Mouse (Mus musculus) neural tube, embryonic 14.5 days (tissue): ENCODE results near the gene Plekha7. TPM values are rescaled to one million over a fixed set of nuclear protein-coding genes. Genes with fewer than 3 reads are reported as not detected.

Experiments
- ATAC-seq: fragments of 200-750 bp; cut with Nextera tagmentation; 2 replicates; pipeline ENCODE4 v1.8.0; 2017; ENCODE audit warnings: low read depth, mild to moderate bottlenecking, moderate TSS enrichment, moderate library complexity
- H3K27ac ChIP-seq: fragments of 300-500 bp; sonication (generic); 2 replicates; pipeline ENCODE4 v1.5.1; 2014; ENCODE audit warnings: low read depth, mild to moderate bottlenecking, control low read depth, low read length, moderate library complexity, mixed read lengths
- H3K27me3 ChIP-seq: fragments of 300-500 bp; sonication (generic); 2 replicates; pipeline ENCODE4 v1.6.1; 2014; ENCODE audit warnings: low read length; ENCODE audit not compliant: control insufficient read depth, insufficient read depth
- H3K36me3 ChIP-seq: fragments of 300-500 bp; sonication (generic); 2 replicates; pipeline ENCODE4 v1.6.1; 2014; ENCODE audit warnings: low read length, mixed read lengths; ENCODE audit not compliant: control insufficient read depth, insufficient read depth
- H3K4me1 ChIP-seq: fragments of 300-500 bp; sonication (generic); 2 replicates; pipeline ENCODE4 v1.6.1; 2014; ENCODE audit warnings: low read length; ENCODE audit not compliant: control insufficient read depth, insufficient read depth
- H3K4me2 ChIP-seq: fragments of 300-500 bp; sonication (generic); 2 replicates; pipeline ENCODE4 v1.6.1; 2014; ENCODE audit warnings: mild to moderate bottlenecking, low read depth, low read length, control low read depth
- H3K4me3 ChIP-seq: fragments of 300-500 bp; sonication (generic); 2 replicates; pipeline ENCODE4 v1.5.1; 2014; ENCODE audit warnings: low read depth, low read length, control low read depth, mixed read lengths
- H3K9ac ChIP-seq: fragments of 300-500 bp; sonication (generic); replicated peaks from 2 replicates; pipeline ENCODE4 v1.6.1; 2014; ENCODE audit warnings: low read depth, mild to moderate bottlenecking, control low read depth, low read length, mixed read lengths
- H3K9me3 ChIP-seq: fragments of 300-500 bp; sonication (generic); 2 replicates; pipeline ENCODE4 v1.6.1; 2016; ENCODE audit warnings: low read length; ENCODE audit not compliant: control insufficient read depth
- WGBS: fragments of 180-500 bp; shearing (Covaris S2); extraction: QIAGEN DNeasy Blood & Tissue Kit; methylation state at CpG from one replicate; pipeline ENCODE4 v1.1.7; 2014; 5-methylcytosine and 5-hydroxymethylcytosine counted together
- polyA plus RNA-seq: library from polyadenylated mRNA; unstranded; fragments of >200 nt; fragmentation: Nextera tagmentation; extraction: Ambion mirVana; gene quantifications from 2 replicates; pipeline ENCODE4 v1.2.1, GENCODE M21; 2014

Plekha7 gene
- polyA plus RNA-seq, 1 experiment from 2014 or later, result 4.5 TPM

- WGBS, result 78% methylated on average over 4 of the region's 4 CpGs
- no peaks in the 10 kb centered on the region for H3K4me1 ChIP-seq
Measured at GRCm38 (mm10) chr7:116260826-116261615, 47.2 kb downstream of the Plekha7 start.

GRCm38 (mm10) chr7:116258464-116259185 lies 49.6 kb downstream of the Plekha7 start:
- ATAC-seq, result no peak
- H3K4me1 ChIP-seq, result no peaks in the 10 kb centered on the region
- 86% methylated on average over 17 of the region's 17 CpGs for WGBS

More at GRCm38 (mm10) chr7:116260826-116261615, 47.2 kb downstream of the Plekha7 start:
- no peak for ATAC-seq
- H3K4me3 ChIP-seq, result no peak overlapping the region
- H3K36me3 ChIP-seq, result no peaks in the 10 kb centered on the region
- H3K9me3 ChIP-seq, result no peaks in the 10 kb centered on the region
- no peak overlapping the region for H3K4me2 ChIP-seq
- no peak overlapping the region for H3K9ac ChIP-seq
- H3K27me3 ChIP-seq, result no peaks in the 10 kb centered on the region
- no peak overlapping the region for H3K27ac ChIP-seq

GRCm38 (mm10) chr7:116257953-116258352 lies 50.2 kb downstream of the Plekha7 start:
- 96% methylated on average over 10 of the region's 10 CpGs for WGBS

More at GRCm38 (mm10) chr7:116258464-116259185, 49.6 kb downstream of the Plekha7 start:
- H3K4me3 ChIP-seq, result no peak overlapping the region
- H3K27ac ChIP-seq, result no peak overlapping the region
- H3K4me2 ChIP-seq, result no peak overlapping the region
- H3K36me3 ChIP-seq, result no peaks in the 10 kb centered on the region
- H3K9ac ChIP-seq, result no peak overlapping the region
- no peaks in the 10 kb centered on the region for H3K27me3 ChIP-seq
- H3K9me3 ChIP-seq, result no peaks in the 10 kb centered on the region

GRCm38 (mm10) chr7:116255664-116256063 lies 52.5 kb downstream of the Plekha7 start:
- Histone ChIP-seq H3K9me3 (no peaks in the 10 kb centered on the region), H3K9ac (no peak overlapping the region), H3K4me3 (no peak overlapping the region), H3K4me1 (no peaks in the 10 kb centered on the region), H3K27me3 (no peaks in the 10 kb centered on the region), H3K27ac (no peak overlapping the region), H3K4me2 (no peak overlapping the region), H3K36me3 (no peaks in the 10 kb centered on the region)
- WGBS, result 85% methylated on average over 5 of the region's 5 CpGs
- no peak for ATAC-seq

More at GRCm38 (mm10) chr7:116257953-116258352, 50.2 kb downstream of the Plekha7 start:
- no peaks in the 10 kb centered on the region for H3K27me3 ChIP-seq
- no peak for ATAC-seq
- no peaks in the 10 kb centered on the region for H3K36me3 ChIP-seq
- H3K4me2 ChIP-seq, result no peak overlapping the region
- H3K4me3 ChIP-seq, result no peak overlapping the region
- no peak overlapping the region for H3K9ac ChIP-seq
- no peaks in the 10 kb centered on the region for H3K4me1 ChIP-seq
- no peaks in the 10 kb centered on the region for H3K9me3 ChIP-seq
- H3K27ac ChIP-seq, result no peak overlapping the region

GRCm38 (mm10) chr7:116254660-116255059 lies 53.5 kb downstream of the Plekha7 start:
- Histone ChIP-seq H3K27me3 (no peaks in the 10 kb centered on the region), H3K4me1 (no peaks in the 10 kb centered on the region), H3K27ac (no peak overlapping the region), H3K4me3 (no peak overlapping the region), H3K36me3 (no peaks in the 10 kb centered on the region), H3K9me3 (no peaks in the 10 kb centered on the region), H3K4me2 (no peak overlapping the region), H3K9ac (no peak overlapping the region)
- 79% methylated on average over 5 of the region's 5 CpGs for WGBS
- no peak for ATAC-seq

- no peaks in the 10 kb centered on the region for H3K9me3 ChIP-seq
- no peak overlapping the region for H3K27ac ChIP-seq
- no peak for ATAC-seq
- H3K4me2 ChIP-seq, result no peak overlapping the region
- no peak overlapping the region for H3K9ac ChIP-seq
- H3K27me3 ChIP-seq, result no peaks in the 10 kb centered on the region
- H3K4me1 ChIP-seq, result no peaks in the 10 kb centered on the region
- WGBS, result 83% methylated on average over 4 of the region's 4 CpGs
- H3K36me3 ChIP-seq, result no peaks in the 10 kb centered on the region
- H3K4me3 ChIP-seq, result no peak overlapping the region
Measured at GRCm38 (mm10) chr7:116252470-116252869, 55.7 kb downstream of the Plekha7 start.

- no peaks in the 10 kb centered on the region for H3K36me3 ChIP-seq
- H3K9ac ChIP-seq, result no peak overlapping the region
- no peak overlapping the region for H3K4me2 ChIP-seq
- no peak overlapping the region for H3K27ac ChIP-seq
- 74% methylated on average over 3 of the region's 3 CpGs for WGBS
- ATAC-seq, result no peak
- H3K4me3 ChIP-seq, result no peak overlapping the region
- H3K27me3 ChIP-seq, result no peaks in the 10 kb centered on the region
- no peaks in the 10 kb centered on the region for H3K9me3 ChIP-seq
- peaks cover 6% of the 10 kb centered on the region; the same call in 1 of the 2 replicates for H3K4me1 ChIP-seq
Measured at GRCm38 (mm10) chr7:116251516-116251915, 56.7 kb downstream of the Plekha7 start.

- H3K9me3 ChIP-seq, result no peaks in the 10 kb centered on the region
- no peak overlapping the region for H3K4me3 ChIP-seq
- H3K27ac ChIP-seq, result no peak overlapping the region
- no peaks in the 10 kb centered on the region for H3K36me3 ChIP-seq
- H3K4me1 ChIP-seq, result peaks cover 17% of the 10 kb centered on the region
- no peak for ATAC-seq
- no peak overlapping the region for H3K9ac ChIP-seq
- WGBS, result 95% methylated on average over 11 of the region's 11 CpGs
- H3K27me3 ChIP-seq, result no peaks in the 10 kb centered on the region
- H3K4me2 ChIP-seq, result no peak overlapping the region
Measured at GRCm38 (mm10) chr7:116248536-116248935, 59.6 kb downstream of the Plekha7 start.

- no peaks in the 10 kb centered on the region for H3K36me3 ChIP-seq
- ATAC-seq, result peak; percentile 26; the same call in 1 of the 2 replicates
- H3K9me3 ChIP-seq, result no peaks in the 10 kb centered on the region
- WGBS, result 16% methylated on average over 6 of the region's 7 CpGs
- no peak overlapping the region for H3K4me2 ChIP-seq
- H3K27me3 ChIP-seq, result no peaks in the 10 kb centered on the region
- no peak overlapping the region for H3K27ac ChIP-seq
- no peak overlapping the region for H3K9ac ChIP-seq
- peaks cover 17% of the 10 kb centered on the region for H3K4me1 ChIP-seq
- H3K4me3 ChIP-seq, result no peak overlapping the region
Measured at GRCm38 (mm10) chr7:116247377-116247729, 60.8 kb downstream of the Plekha7 start.
